Mouse (Mus musculus): Measurements from ENCODE around the gene Slc41a3.

- TF ChIP-seq TAL1 (IDR thresholded peaks at IDR 0.05; ENCODE audit: low read length) = no peak
- no peak for TF ChIP-seq GATA1 (IDR thresholded peaks at IDR 0.05; ENCODE audit: low read length)
These were observed 20.9 kb downstream of the Slc41a3 start for GRCm38 (mm10) chr6:90625207-90625994.

Data from erythroblast, embryonic 14.5 days (primary cell).